Mouse (Mus musculus): ENCODE results near the gene Bnip1. TPM values are rescaled to one million over a fixed set of nuclear protein-coding genes. Genes with fewer than 3 reads are reported as not detected.
A peak's percentile ranks its signal among the peaks of the same experiment; 100 is the strongest.

The Bnip1 gene
- polyA plus RNA-seq, 1 experiment from 2014 or later = 28.6 TPM

DNA sequence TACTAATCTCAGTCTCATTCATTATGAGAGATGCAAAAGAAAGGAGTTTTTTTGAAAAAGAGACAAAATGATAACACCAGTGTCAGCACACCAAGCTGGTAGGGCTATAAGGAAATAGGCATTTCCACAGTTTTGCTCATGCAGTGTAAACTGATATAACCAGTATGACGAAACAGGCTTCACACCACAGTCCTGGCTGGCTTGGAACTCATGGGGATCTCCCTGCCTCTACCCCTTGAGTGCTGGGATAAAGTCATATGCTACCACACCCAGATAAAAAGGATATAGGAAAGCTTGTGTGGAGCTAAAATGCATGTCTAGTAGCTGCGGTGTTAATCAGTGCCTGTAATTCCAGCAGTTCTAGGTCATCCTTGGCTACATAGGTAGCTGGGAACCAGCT is 1.4 kb upstream of the Bnip1 start:
- H3K4me2 ChIP-seq = no peak overlapping the region
- H3K36me3 ChIP-seq = peaks cover 12% of the 10 kb centered on the region
- ATAC-seq (ENCODE audit: low read depth) = no peak
- no peak overlapping the region for H3K9ac ChIP-seq
- no peak overlapping the region for H3K4me3 ChIP-seq (replicated peaks)
- H3K27me3 ChIP-seq = no peaks in the 10 kb centered on the region
- H3K4me1 ChIP-seq (replicated peaks) = peaks cover 61% of the 10 kb centered on the region
- H3K27ac ChIP-seq = no peak overlapping the region
- no peak for DNase-seq
- no peaks in the 10 kb centered on the region for H3K9me3 ChIP-seq (replicated peaks)
- WGBS (ENCODE audit: insufficient replicate concordance) = 80% methylated on average over 2 of the region's 2 CpGs

DNA sequence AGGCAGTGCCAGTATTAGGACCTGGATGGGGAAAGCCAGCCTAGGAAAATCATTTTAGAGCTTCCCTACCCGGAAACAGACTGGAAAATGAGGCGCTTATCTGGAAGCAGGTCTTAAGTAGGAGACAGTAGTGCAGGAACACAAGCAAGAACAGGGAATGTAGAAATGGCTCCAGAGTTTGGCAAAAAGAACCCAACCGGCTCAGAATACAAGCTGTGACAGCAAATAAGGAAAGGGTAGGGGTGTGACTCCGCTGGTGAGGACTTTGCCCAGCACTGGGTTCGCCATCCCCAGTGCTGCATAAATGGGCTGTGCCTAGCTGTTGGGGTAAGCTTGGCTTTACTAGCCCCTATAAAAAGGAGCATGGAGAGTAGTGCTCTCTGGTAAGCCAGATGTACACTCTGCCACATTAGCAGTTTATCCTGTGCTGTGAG is 761 bp downstream of the Bnip1 start:
- peak overlapping the region; percentile 80 for H3K4me3 ChIP-seq (replicated peaks)
- H3K27me3 ChIP-seq = no peaks in the 10 kb centered on the region
- H3K27ac ChIP-seq = peak overlapping the region; percentile 91
- DNase-seq (no peak), ATAC-seq (ENCODE audit: low read depth) (peak; percentile 56)
- H3K9ac ChIP-seq = peak overlapping the region; percentile 80
- peaks cover 30% of the 10 kb centered on the region for H3K36me3 ChIP-seq
- H3K4me2 ChIP-seq = peak overlapping the region; percentile 83
- WGBS (ENCODE audit: insufficient replicate concordance) = 18% methylated on average over 5 of the region's 5 CpGs
- H3K4me1 ChIP-seq (replicated peaks) = peaks cover 69% of the 10 kb centered on the region
- no peaks in the 10 kb centered on the region for H3K9me3 ChIP-seq (replicated peaks)

DNA sequence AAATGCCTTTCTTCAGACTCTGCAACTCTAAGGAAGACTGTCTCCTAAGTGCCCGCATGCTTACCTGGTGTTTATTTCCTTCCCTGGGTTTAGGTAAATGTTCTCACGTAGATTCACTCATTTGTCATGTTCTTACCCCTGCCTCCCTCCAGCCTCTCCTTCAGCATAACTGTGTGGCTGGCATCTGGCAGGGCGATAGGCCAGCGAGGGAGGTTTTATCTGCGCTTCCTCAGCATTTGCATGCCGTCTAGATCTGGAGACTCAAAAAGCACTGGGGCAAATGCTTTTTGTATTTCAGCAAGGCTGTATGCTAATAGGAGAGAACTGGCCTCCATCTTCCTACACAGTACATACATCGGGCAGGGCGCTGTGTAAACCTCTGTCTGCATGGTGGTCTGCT is 3.7 kb downstream of the Bnip1 start:
- Histone ChIP-seq H3K4me3 (replicated peaks) (no peak overlapping the region), H3K9ac (no peak overlapping the region), H3K4me1 (replicated peaks) (peaks cover 57% of the 10 kb centered on the region), H3K27ac (peak overlapping the region; percentile 56; the same call in 1 of the 2 replicates), H3K4me2 (peak overlapping the region; percentile 4; the same call in 1 of the 2 replicates), H3K9me3 (replicated peaks) (no peaks in the 10 kb centered on the region), H3K27me3 (no peaks in the 10 kb centered on the region), H3K36me3 (peaks cover 54% of the 10 kb centered on the region)
- WGBS (ENCODE audit: insufficient replicate concordance) = 62% methylated on average over 8 of the region's 8 CpGs
- ATAC-seq (ENCODE audit: low read depth) (peak; percentile 62), DNase-seq (peak; percentile 27)

DNA sequence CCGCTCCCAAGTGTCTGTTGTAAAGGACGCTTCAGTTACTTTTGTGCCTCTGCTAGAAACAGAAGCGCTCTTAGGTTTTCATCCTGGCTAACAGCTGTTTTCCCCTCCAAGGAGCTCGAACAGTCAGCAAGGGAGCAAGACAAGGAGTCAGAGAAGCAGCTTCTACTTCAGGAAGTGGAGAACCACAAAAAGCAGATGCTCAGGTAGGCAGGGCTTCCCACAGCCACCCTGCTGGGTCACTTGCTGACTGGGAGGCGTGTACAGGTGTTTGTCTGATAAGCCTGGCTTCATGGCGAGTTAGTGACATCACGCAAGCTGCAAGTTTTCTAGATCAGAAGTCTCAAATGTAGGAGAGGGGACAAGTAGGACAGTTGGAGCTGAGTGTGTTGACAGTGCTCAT is 5.7 kb downstream of the Bnip1 start:
- WGBS (ENCODE audit: insufficient replicate concordance) = 61% methylated on average over 7 of the region's 7 CpGs
- H3K27me3 ChIP-seq = no peaks in the 10 kb centered on the region
- no peak overlapping the region for H3K4me2 ChIP-seq
- DNase-seq (no peak), ATAC-seq (ENCODE audit: low read depth) (no peak)
- no peak overlapping the region for H3K4me3 ChIP-seq (replicated peaks)
- H3K36me3 ChIP-seq = peaks cover 75% of the 10 kb centered on the region
- no peak overlapping the region for H3K27ac ChIP-seq
- no peaks in the 10 kb centered on the region for H3K9me3 ChIP-seq (replicated peaks)
- H3K9ac ChIP-seq = no peak overlapping the region
- peaks cover 41% of the 10 kb centered on the region for H3K4me1 ChIP-seq (replicated peaks)

DNA sequence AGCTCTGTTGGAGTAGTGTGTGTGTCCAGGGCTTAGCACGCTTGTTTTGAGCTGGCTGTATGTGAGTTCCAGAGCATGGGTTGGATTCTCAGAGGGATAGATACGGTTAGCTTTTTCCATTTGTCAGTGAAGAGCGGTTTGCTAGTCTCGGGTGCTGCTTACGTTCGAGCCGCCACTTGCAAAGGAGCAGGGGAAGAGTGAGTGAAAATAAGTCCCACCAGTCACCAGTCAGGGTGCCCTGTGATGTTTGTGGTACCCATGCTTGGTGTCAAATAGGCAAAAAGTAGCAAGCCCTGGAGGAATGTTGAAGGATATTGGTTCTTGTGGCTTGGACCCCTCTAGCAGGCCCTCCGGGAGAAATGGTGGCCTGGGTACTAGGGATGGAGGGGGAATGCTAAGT is 8.1 kb downstream of the Bnip1 start:
- H3K4me1 ChIP-seq (replicated peaks) = peaks cover 17% of the 10 kb centered on the region
- H3K4me2 ChIP-seq = no peak overlapping the region
- H3K27ac ChIP-seq = no peak overlapping the region
- no peak overlapping the region for H3K9ac ChIP-seq
- DNase-seq (no peak), ATAC-seq (ENCODE audit: low read depth) (no peak)
- no peak overlapping the region for H3K4me3 ChIP-seq (replicated peaks)
- 84% methylated on average over 8 of the region's 8 CpGs for WGBS (ENCODE audit: insufficient replicate concordance)
- no peaks in the 10 kb centered on the region for H3K27me3 ChIP-seq
- H3K9me3 ChIP-seq (replicated peaks) = no peaks in the 10 kb centered on the region
- H3K36me3 ChIP-seq = peaks cover 84% of the 10 kb centered on the region

DNA sequence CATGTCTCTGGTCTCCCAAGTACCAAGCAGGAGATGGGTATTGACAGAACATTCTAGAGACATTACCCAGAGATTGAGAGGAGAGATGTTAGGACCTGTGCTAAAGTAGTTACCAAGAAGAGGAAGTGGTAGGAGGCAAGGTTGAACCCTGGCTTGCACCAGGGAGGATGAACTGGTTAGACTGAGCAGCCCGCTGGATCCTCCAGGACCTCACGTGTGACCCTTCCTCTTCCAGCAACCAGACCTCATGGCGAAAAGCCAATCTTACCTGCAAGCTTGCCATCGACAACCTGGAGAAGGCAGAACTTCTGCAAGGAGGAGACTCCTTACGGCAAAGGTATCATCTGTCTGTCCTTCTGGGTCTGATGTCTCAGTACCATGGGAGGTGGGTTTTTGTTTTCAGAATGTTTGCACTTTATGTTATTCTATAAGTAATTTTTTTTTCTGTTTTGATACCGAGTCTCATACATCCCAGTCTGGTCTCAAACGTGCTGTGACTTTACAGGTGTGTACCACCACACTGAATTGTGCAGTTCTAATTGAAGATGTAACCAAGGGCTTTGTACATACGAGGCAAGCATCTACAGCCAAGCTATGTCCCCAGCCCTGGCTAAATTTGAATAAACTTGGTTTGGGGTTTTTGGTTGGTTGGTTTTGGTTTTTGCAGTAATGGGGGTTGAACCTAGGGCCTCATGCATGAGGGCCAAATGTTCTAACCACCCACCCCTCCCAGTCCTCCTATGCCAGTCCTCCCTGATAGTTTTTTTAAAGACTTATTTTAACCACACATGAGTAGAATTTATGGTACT is 8.8 kb downstream of the Bnip1 start:
- Histone ChIP-seq H3K4me3 (replicated peaks) (no peak overlapping the region), H3K4me1 (replicated peaks) (peaks cover 10% of the 10 kb centered on the region), H3K4me2 (no peak overlapping the region), H3K27ac (no peak overlapping the region), H3K27me3 (no peaks in the 10 kb centered on the region), H3K36me3 (peaks cover 78% of the 10 kb centered on the region), H3K9me3 (replicated peaks) (no peaks in the 10 kb centered on the region), H3K9ac (no peak overlapping the region)
- no peak for ATAC-seq (ENCODE audit: low read depth)
- no peak for DNase-seq
- WGBS (ENCODE audit: insufficient replicate concordance) = 77% methylated on average over 8 of the region's 8 CpGs

DNA sequence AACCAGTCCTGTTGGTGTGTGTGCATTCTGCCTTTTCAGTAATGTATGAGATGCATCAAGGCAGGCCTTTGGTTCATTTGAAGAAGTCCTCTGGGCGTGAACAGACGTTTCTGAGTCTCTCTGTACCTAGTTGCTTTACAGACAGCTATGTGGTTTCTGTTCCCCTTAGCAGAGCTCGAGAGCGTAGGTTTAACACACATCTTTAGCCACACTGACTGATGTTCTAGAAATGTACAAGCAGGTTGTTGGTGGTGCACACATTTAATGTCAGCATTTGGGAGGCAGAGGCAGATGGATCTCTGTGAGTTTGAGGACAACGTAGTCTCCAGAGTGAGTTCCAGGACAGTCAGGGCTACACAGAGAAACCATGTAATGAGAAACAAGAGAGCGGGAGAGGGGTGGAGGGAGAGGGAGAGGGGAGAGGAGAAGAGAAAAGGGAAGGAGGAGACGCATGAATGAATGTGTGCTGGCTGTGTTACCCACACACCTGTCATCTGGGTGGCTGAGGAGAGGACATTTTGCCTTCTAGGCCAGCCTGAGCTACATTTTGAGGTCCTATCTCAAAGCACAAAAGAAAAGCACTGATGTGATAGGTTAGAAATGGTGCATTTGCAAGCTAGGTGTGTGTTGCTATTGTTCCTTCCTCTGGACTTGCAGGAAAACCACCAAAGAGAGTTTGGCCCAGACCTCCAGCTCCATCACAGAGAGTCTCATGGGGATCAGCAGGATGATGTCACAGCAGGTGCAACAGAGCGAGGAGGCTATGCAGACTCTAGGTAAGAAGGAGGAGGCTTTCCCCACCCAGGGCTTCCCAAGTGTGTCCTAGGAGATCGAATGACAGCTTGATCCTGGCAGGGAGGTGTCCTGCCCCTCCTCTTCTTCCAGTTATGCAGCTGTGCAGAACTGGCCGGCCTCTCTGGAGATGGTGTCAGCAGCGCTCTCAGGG is 9.7 kb downstream of the Bnip1 start:
- ATAC-seq (ENCODE audit: low read depth) (no peak), DNase-seq (no peak)
- peaks cover 1% of the 10 kb centered on the region for H3K4me1 ChIP-seq (replicated peaks)
- H3K9me3 ChIP-seq (replicated peaks) = no peaks in the 10 kb centered on the region
- no peak overlapping the region for H3K27ac ChIP-seq
- H3K4me3 ChIP-seq (replicated peaks) = no peak overlapping the region
- H3K9ac ChIP-seq = no peak overlapping the region
- 82% methylated on average over 11 of the region's 11 CpGs for WGBS (ENCODE audit: insufficient replicate concordance)
- no peaks in the 10 kb centered on the region for H3K27me3 ChIP-seq
- peaks cover 69% of the 10 kb centered on the region for H3K36me3 ChIP-seq
- no peak overlapping the region for H3K4me2 ChIP-seq

DNA sequence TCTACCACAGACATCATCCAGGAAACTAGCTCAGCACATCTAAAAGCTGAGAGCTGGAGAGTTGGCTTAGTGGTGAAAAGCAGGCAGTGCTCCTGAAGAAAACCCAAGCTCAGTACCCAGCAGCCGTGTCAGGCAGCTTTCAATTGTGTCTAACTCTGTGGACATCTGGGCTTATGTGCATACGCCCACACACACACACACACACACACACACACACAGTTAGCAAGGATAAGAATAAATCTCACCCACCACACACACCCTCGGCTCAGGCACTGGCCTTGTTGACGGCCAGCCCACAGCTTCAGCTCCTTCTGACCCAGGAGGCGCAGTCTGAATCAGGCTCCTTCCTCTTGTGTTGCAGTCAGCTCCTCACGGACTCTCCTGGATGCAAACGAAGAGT is 10.7 kb downstream of the Bnip1 start:
- no peak overlapping the region for H3K4me3 ChIP-seq (replicated peaks)
- no peak overlapping the region for H3K9ac ChIP-seq
- peaks cover 61% of the 10 kb centered on the region for H3K36me3 ChIP-seq
- H3K9me3 ChIP-seq (replicated peaks) = no peaks in the 10 kb centered on the region
- no peaks in the 10 kb centered on the region for H3K27me3 ChIP-seq
- DNase-seq = no peak
- no peak for ATAC-seq (ENCODE audit: low read depth)
- no peak overlapping the region for H3K4me2 ChIP-seq
- no peaks in the 10 kb centered on the region; the same call in 1 of the 2 replicates for H3K4me1 ChIP-seq (replicated peaks)
- WGBS (ENCODE audit: insufficient replicate concordance) = 77% methylated on average over 7 of the region's 7 CpGs
- no peak overlapping the region for H3K27ac ChIP-seq

DNA sequence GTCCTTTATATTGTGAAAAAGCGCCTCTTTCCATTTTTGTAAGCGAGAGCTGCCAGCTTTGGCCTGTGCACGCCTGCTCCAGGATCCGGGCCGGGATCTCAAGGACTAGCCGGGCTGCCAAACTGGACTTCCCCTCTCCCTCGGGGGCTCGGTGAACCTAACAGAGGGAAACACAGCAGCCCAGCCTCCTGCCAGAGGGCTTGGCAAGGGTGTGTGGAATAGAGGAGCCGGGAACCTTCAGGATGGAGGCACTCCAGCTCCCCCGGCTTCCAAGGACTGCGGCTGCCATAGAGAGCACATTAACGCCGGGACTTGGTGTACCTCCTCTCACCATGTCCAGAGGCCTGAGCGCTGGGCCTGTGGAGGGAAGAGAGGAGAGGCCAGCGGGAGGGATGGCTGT is 11.2 kb downstream of the Bnip1 start:
- ATAC-seq (ENCODE audit: low read depth) (no peak), DNase-seq (no peak)
- H3K9ac ChIP-seq = no peak overlapping the region
- H3K27me3 ChIP-seq = no peaks in the 10 kb centered on the region
- H3K27ac ChIP-seq = no peak overlapping the region
- no peak overlapping the region for H3K4me3 ChIP-seq (replicated peaks)
- H3K4me2 ChIP-seq = no peak overlapping the region
- H3K9me3 ChIP-seq (replicated peaks) = no peaks in the 10 kb centered on the region
- no peaks in the 10 kb centered on the region; the same call in 1 of the 2 replicates for H3K4me1 ChIP-seq (replicated peaks)
- 86% methylated on average over 15 of the region's 15 CpGs for WGBS (ENCODE audit: insufficient replicate concordance)
- H3K36me3 ChIP-seq = peaks cover 56% of the 10 kb centered on the region

DNA sequence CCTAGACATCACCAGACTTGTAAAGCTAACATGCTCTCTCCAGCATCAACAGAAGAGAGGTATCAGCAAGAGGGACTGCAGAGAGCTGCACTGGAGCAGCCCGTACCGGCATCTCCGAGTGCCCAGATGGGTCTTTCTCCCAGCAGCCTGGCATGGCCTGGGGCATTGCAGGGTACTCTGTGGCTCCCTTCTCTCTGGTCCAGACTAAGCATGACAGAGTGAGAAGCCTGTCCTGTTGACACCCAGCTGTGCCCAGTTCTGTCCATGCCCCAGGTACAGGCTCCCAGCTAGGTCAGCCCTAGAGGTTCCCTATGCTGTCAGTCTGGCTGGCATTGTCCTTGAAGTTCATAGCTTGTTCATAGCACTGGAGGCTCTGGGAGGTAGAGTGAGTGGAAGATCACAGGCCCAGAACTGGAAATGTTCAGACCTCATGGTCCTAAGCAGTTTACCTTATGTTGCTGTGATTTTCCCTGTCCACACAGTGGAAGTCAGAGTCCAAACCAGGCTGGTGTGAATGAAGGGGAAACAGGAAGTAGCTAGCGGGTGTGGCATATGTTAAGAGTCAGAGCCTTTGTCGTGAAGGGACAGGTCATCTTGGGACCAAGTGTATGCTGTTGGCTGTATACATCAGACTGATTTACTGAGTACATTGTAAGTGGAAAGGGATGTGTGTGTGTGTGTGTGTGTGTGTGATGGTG is 12.4 kb downstream of the Bnip1 start:
- DNase-seq = no peak
- 69% methylated on average over 5 of the region's 5 CpGs for WGBS (ENCODE audit: insufficient replicate concordance)
- no peaks in the 10 kb centered on the region for H3K27me3 ChIP-seq
- H3K9me3 ChIP-seq (replicated peaks) = no peaks in the 10 kb centered on the region
- ATAC-seq (ENCODE audit: low read depth) = no peak
- H3K9ac ChIP-seq = no peak overlapping the region
- H3K4me2 ChIP-seq = no peak overlapping the region
- H3K4me3 ChIP-seq (replicated peaks) = no peak overlapping the region
- H3K27ac ChIP-seq = no peak overlapping the region
- H3K4me1 ChIP-seq (replicated peaks) = no peaks in the 10 kb centered on the region; the same call in 1 of the 2 replicates
- H3K36me3 ChIP-seq = peaks cover 50% of the 10 kb centered on the region

DNA sequence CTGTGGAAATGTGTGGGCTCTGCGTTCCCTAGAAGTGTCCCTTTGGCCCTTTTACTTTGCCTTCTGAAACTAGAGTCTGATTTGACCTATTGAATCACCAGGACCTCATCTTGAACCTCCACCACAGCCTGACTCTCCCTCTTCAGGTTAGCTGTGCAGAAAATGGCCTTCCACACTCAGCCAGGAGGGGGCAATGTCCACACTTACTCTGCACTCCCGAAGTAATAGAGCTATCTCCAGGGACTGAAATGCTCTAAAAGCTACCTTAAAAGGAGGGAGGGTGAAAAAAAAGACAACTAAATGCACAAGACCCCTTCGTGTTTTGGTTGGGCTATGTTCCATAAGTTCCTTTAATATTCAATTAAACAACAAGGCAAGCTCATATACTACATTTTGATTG is 13.9 kb downstream of the Bnip1 start:
- Histone ChIP-seq H3K36me3 (peaks cover 35% of the 10 kb centered on the region), H3K27ac (no peak overlapping the region), H3K4me1 (replicated peaks) (no peaks in the 10 kb centered on the region; the same call in 1 of the 2 replicates), H3K9me3 (replicated peaks) (no peaks in the 10 kb centered on the region), H3K4me3 (replicated peaks) (no peak overlapping the region), H3K27me3 (no peaks in the 10 kb centered on the region), H3K9ac (no peak overlapping the region), H3K4me2 (no peak overlapping the region)
- ATAC-seq (ENCODE audit: low read depth) (no peak), DNase-seq (peak; percentile 13)
- 15% methylated on average over 3 of the region's 3 CpGs for WGBS (ENCODE audit: insufficient replicate concordance)
